Mouse (Mus musculus) thymus, adult 18-20 months (tissue): ENCODE results near the gene Cdc37.

Experiments
- DNase-seq, 2 experiments: peaks; one replicate each; pipeline ENCODE4 v3.0.0; 2022; ENCODE audit warnings: mixed read lengths in 2 of 2

The Cdc37 gene

DNA sequence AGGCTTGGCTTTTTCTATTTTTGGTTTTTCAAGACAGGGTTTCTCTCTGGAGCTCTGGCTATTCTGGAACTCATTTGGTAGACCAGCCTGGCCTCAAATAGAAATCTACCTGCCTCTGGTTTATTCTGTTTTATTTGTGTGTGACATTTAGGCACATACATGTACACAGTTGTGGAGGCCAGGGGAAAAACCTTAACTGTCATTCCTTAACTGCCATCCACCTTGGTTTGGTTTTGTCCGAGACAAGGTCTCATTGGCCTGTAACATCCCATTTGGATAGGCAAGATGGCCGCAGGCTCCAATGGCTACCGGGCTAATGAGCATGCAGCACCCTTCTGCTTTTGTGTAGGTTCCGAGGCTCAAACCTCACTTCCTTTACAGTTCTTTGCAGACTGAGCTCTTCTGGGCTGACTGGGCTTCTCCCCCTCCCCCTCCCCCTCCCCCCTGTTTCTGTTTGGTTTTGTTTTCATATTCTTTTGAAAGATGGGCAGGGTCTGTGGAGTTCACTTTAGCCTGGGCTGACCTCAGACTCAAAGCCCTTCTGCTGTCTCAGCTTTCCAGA lies 14.4 kb downstream of the Cdc37 start:
- no peak for DNase-seq

DNA sequence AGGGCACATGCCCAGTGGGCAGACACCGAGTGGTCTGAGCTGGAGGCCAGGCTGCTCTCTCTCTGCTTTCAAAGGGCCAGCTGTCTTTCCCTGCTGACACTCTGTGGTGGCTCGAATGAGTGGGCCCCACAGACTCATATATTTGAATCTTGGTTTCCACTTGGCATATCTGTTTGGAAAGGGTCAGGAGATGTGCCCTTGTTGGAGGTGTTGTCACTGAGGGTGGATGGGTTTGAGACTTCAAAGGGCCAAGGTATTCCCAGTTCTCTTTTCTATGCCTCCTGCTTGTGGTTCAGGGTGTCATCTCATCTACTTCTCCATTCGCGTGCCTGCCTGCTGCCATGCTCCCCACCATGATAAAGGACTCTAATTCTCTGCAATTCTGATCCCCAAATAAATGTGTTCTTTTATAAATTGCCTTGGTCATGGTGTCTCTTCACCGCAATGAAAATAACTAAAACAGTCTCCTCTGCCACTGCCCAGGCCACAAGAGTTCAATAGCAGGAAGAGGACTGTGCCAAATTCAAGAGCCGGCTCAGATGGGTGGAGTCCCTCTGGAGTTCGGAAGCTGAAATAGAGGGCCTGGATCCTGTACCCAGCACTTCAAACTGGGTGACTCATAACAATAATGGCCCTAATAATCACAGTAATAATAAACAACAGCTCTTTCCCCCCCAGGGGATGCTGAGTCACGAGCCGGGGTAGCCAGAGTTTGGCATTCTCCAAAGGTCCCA lies 15.0 kb downstream of the Cdc37 start:
- no peak for DNase-seq

DNA sequence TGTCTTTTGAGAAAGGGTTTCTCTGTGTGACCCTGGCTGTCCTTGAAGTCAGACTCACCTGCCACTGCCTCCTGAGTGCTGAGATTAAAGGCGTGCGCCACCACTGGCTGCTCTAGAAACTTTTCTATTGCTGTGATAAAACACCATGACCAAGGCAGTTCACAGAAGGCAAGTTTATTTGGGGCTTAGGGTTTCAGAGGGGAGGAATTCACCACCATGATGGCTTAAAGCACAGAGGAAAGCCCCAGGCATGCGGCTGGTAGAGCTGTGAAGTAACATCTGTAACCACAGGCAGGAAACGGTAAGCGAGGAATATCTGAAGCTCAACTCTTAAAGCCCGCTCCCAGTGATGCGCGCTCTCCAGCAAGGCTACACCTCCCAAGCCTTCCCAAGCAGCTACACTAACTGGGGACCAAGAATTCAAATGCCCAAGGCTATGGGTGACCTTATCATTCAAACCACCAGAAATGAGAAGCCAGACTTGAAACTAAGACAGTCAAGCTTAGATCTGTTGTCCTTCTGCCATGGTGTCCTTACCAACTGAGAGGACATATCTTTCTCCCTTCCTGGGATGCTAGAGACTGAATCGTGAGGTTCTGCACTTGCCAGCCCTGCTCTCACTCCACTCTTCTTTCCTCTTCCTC lies 16.6 kb downstream of the Cdc37 start:
- DNase-seq, result peak; percentile 33 to 57

DNA sequence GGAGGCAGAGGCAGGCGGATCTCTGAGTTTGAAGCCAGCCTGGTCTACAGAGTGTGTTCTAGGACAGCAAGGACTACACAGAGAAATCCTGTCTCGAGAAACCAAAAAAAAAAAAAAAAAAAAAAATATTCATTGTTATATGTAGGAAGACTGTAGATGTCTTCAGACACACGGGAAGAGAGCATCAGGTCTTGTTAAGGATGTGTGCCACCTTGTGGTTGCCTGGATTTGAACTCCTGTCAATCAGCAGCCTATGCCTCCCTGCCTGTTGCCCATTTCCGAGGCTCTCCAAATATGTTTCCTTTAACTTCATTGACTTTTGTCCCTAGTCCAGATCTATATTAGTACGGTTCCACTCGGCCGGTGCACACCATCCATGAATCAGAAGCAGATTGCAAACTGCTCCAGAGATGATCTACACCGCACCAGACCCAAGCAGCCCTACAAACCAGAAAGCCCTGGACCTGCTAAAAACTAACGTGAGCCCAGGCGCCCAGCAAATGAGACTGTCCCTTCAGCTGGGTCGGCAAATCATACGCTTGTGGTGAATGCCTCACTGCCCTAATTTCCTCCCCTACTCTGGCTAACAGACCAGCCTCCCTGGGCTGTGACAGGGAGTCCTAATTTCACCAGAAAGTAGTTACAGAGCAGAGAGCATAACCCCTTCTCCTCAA lies 17.5 kb downstream of the Cdc37 start:
- DNase-seq, result no peak

DNA sequence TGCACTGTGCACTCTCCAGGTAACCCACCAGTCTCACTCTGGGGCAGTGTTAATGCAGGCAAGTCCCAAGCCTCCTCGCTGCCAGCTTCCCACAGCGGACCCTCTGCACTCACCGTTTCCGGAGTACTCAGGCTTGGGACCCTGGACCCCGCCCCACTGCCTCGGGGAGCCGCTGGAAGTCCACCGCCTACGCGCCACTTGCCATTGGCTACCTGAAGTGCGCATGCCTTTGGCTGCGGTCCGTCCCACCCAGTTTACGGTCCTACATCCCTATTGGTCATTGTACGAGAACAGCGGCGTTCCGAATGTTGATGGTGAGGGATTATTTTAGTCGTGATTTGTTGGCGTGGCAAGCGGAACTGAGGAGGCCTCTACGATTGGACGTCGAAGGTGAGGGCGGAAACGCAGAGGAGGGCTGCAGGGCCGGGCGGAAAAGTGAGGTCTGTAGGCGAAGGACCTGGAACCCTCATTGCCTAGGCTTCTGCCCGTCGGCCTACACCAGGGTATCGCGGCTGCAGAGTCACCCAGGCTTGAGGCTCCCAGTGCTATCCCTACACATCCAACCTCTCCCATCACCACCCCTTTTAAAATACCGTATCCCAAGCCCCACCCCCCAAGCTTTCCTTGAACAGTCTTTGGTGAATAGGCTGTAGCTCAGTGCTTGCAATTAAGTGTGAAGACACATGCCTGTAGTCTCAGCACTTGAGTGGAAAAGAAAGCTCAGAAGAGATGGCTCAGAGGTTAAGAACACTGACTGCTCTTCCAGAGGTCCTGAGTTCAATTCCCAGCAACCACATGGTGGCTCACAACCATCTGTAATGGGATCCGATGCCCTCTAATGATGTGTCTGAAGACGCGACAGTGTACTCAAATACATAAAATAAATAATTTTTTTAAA lies 18.5 kb downstream of the Cdc37 start, which contains the start of gene Tyk2:
Gene Tyk2 (minus strand): TSS at position 185 of the 898 bp plus-strand sequence.
- DNase-seq, result peak; percentile 82 to 93

DNA sequence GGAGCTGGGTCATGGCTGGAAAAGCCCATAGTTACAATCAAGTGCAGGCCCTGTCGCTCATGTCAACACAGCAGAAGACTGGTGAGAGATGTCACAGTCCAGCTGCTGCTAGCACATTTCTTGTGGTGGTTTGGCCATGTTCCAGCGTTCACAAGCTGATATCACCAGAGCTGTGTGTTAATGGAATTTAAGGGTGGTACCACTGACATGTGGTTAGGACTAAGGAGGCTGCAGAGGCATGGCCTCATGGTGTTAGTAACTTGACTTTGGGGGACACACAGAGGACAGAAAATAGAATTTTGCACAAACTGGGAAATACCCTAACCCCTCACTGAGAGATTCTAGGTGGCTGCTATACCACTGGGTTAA lies 23.5 kb downstream of the Cdc37 start:
- no peak for DNase-seq

DNA sequence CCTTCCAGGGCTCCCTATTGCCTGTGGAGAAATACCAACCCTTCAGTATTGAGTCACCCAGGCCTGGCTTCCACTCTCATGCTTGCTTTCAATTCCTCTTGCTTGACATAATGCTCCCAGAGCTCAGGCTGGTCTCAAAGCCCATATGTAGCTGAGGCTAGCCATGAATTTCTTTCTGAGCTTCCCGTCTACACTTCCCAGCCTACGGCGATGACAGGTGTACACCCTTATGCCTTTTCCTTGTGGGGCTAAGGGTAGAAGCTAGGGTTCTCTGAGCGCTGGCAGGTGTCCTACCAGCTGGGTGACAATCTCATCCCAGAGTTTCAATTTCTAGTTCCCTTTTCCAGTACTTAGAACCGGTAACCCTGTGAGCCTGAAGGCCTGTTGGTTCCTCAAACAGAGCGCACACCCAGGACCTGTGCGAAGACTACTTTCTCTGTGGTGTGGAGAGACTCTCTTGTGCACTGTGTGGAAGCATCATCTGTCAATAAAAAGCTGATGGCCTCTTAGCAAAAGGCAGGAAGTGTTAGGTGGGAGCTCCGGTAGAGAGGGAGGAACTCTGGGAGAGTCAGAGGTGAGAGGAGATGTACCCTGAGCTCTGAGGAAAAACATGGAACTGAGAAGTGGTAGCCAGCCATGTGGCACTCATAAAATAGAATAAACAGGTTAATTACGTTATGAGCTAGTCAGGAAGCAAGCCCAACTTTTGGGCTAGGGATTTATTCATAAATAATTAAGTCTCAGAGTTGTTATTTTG lies 24.1 kb downstream of the Cdc37 start:
- no peak for DNase-seq

DNA sequence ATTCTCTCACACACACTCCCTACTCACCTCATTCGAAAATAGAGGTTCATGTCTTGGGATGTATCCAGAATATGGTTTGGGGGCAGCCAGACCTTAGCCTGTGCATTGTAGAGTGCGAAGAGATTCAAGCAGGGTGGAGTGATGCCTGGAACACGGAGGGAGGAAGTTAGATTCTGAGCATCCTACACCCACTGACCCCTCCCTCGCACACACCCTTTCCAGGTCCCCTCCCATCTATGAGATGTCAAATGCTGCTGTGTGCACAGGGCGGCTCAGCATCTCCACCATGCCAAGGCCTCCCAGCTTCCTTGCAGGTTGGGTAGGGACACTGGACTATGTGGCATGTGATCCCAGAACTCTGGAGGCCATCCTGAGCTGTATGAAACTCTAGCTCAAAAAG lies 24.9 kb downstream of the Cdc37 start:
- DNase-seq, result no peak

DNA sequence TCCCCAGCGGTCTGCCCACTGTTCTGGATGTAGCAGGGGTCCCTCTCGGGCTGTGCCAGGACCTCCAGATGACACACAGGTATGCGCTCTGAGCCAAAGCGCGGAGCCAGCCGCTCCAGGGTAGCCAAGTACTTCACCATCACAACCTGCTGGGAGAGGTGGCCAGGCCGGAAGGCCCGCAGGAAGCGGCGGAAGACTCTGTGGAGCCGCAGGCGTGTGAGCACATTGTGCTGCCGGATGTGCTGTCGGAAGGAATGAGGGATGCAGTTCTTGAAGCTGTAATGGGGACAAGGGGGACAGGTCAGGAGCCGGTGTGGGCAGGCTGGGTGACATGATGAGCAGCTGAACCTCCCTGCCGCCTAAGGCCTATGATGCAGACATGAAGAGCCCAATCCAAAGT lies 28.3 kb downstream of the Cdc37 start:
- no peak for DNase-seq

DNA sequence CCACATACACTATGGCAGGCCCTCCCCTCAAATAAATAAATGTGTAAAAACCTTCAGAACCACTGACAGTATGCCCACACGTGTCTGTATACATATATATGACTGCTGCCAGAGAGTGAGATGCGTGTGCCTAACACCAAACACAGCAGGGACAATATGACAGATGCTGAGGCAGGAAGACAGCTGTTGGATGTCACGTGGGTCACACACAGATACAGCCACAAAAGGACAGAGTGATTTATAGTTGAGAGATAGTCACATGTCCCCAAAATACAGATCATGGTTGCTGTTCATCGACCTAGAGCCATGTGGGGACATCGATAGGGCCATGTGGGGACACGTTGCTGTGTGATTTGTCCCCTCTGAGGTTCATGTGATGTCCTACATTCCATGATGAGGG lies 32.7 kb downstream of the Cdc37 start:
- no peak for DNase-seq

DNA sequence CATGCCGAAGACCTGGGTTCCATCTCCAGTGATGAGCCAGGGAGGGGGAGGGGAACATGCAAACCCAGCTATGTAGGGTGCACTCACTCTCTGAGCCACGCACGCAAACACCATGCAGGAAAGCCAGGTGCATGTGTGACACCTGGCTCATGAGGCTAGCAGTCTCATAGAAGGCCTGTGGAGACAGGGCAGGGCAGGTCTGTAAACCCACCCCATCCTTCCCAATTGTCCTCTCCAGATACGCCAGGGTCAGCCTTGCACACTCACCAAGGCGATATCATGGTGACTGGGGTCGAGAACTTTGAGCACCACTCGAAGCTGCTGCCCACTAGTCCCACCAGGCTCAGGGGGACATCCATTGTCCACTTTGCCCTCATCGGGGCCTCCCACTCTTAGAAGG lies 34.7 kb downstream of the Cdc37 start:
- DNase-seq, result no peak

DNA sequence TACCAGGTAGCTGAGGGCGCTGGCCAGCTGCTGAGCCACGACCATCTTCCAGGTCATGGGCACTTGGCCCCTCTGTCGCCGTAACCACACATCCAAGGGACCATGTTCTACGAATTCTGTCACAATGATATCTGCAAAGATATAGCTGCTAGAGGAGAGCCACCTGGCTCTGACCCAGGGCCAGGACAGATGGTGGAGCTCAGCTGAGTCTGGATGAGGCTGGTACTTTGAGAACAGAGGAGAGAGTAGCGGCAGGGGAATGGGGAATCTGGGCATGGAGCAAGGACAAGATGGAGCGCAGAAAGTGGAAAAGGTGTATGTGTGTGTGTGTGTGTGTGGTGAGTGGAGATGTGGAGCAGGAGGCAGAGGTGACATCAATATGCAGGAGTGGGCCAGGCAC lies 35.6 kb downstream of the Cdc37 start:
- DNase-seq, result no peak

DNA sequence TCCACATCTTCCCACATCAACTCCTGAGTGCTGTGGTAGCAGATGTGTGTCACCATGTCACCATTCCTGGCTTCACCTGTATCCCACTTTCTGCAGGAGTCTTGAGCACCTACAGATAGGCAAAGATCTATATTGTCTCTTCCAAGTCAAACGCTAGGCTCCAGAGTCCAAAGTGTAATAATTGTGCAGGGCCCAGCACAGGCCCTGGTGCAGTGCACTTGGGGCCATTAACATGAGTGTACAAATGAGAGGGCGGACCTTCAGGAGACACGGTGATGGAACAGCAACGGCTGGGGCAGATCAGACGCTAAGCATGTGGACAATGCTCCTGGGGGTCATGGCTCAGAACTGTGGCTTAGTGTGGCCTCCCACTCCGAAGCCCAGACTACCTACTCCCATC lies 36.0 kb downstream of the Cdc37 start:
- DNase-seq, result no peak

DNA sequence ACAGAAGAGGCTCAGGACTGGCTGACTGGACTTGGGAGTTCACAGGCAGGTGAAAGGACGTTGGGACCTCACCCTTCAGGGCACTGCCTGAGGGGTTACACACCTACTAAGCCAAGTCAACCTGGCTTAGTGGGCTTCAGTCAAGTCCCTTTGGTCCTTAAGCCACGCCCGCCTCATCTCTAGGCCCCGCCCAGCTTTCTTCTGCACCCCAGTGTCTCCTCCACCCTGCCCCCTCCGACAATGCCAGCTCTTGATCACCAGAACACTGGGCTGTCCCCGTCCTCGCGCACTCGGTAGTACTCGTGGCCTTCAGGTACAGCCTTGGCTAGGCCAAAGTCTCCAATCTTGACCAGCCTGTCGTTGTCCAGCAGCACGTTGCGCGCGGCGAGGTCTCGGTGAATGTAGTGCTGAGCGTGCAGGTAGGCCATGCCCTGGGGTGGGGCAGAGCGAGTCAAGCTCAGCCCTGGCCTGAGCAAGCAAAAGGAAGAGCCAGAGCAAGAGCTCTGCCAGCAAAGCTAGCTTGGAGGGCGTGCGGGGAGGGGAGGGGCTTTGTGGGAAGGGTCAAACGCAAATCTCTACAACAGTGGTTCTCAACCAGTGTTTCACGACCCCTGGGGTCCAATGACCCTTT lies 42.1 kb downstream of the Cdc37 start:
- no peak for DNase-seq

DNA sequence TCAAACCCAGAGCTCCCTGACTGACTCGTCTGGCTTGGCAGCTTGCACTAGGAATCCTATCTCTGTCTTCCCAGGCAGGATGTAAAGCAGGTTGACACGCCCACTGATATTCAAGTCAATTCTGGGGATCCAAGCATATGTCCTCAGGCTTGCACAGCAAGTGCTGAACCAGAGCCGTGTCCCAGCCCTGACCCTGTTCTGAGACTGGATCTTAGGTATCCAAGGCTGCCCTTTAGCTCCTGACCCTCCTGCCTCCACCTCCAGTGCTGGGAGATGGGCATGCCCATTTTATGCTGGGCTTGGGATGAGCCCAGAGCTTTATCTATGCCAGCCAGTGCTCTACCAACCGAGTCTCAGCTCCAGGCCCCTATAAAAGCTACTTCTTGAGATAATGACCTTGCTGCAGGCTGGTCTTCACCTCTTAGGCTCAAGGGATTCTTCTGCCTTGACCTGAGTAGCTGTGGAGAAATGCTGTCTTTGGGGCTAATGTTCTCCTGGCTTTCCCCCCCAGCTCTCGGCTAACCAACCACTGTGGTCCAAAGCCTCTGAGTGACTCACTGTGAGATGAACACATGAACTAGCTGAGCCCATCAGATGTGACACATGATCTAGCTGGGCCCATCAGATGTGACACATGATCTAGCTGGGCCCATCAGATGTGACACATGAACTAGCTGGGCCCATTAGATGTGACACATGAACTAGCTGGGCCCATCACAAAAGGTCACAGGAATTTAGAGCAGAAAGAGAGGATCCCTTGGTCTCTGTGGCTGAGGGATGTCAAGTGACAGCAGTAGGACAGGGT lies 43.8 kb downstream of the Cdc37 start:
- no peak for DNase-seq

DNA sequence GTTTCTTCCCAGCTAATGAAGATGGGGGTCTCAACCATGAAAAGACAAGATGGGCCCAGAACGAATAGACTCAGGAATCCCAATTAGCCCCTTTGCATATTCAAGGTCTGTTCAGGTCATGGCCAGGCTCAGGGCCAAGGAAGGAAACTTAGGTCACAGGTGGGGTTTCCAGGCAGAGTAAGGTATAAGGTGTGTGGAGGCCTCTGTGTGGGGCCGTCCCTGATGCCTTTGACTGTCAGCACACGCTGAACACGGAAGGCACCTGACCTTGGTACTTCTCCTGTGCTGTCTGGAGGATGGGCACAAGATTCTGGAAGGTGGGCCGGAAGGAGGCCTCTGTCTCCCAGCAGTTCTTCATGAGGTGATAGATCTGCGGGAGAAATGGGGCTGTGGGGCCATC lies 45.0 kb downstream of the Cdc37 start:
- DNase-seq, result no peak

DNA sequence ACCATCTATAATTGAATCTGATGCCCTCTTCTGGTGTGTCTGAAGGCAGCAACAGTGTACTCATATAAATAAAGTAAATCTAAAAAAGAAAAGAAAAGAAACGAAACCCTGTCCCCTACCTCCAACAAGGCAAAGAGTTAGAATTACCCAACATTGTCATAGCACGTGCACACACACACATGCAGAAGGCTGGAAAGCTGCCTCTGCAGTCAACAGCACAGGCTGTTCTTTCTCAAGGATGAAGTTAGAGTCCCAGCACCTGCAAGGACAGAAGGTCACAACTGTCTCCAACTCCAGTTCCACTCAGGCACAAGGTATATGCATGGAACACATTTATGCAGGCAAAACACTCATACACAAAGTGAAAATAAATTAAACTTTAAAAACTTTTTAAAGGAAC lies 47.7 kb downstream of the Cdc37 start:
- DNase-seq, result no peak

DNA sequence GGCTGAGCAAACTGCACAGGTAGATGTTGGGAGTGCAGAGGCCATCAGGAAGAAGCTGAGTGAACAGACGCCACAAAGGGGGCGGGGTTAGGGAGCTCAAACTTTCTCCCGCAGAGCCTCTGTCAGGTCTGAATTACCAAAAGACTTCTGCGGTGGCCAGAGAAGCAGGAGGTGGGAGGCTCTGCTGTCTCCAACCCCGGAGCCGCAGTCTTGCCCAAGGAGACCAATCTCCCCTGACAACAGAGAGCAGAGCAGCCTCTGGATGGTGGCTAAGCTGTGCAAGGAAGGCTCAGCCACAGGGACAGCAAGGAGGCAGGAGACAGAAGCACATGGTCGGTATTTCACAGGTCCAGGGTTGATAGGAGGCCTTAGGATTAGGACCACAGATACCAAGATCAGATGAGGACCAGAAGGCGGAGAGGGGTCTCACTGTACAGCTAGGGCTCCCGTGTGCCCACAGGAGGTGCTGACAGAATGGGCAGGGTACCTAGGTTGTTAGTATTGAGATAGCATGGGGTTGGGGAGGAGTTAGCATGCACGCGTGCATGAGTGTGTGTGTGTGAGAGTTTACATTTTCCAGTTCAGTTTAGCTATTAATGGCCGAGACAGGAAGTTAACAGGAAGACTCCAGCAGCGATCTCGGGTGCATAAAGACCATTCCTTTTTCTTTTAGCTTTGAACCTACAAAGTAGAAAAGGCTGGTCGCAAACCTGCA lies 49.2 kb downstream of the Cdc37 start:
- DNase-seq, result no peak

DNA sequence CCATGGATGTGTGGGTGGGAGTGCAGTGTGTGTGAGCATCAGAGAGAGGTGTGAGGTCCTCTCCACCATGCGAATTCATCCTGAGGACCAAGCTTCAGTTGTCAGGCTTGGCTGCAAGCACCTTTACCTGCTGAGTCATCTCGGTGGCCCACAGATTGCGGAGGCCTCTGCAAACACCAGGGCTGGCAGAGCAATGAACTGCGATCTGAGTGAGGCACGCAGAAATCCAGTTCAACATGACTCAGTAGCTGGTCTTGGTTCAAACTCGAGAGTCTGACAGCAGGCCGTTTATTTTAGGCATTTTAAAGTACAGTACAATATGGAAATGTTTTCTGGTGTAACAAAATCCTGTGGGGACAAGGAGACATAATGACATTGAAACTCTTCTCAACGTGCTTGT lies 52.0 kb downstream of the Cdc37 start:
- DNase-seq, result no peak

DNA sequence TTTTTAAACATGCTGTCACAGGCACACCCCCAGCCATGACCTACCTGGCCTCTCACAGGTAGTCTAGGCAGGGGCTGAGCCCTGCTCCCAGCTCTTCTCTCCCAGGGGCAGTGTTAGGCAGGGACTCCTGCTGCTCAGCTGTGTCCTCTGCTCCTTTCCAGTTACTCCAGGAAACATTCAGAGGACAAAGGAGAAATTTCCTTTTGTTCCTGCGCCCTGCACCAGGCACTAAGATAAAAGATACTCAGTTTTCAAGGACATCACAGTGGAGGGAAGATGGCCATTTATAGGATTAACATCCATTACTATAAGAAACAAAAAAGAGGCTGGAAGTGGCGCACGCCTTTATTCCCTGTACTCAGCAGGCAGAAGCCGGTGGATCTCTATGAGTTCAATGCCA lies 53.8 kb downstream of the Cdc37 start:
- DNase-seq, result no peak
